Mouse (Mus musculus): ENCODE measurements around the gene Gyg.
"Not testable (repeated sequence)": the region's sequence is repeated elsewhere in the genome, so short reads cannot be mapped to it uniquely, and the experiment has no call there.

Gyg gene

DNA sequence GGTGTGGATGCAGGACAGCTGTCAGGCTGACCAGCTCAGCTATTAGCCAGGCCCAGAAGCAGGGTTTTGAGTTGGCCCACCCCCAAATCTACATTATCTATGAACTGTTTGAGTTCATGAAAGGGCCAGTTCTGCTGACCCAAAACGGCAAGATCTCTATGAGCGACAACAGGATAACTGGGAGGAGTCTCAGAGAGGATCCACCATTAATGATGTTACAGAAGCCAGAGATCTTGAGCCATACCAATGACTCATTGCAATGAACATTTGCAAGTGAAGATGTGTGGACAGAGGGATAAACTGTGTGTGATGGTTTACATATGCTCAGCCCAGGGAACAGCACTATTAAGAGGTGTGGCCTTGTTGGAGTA is 23.8 kb downstream of the Gyg start:
- no peak for DNase-seq (ENCODE audit: low read depth, low spot score)

DNA sequence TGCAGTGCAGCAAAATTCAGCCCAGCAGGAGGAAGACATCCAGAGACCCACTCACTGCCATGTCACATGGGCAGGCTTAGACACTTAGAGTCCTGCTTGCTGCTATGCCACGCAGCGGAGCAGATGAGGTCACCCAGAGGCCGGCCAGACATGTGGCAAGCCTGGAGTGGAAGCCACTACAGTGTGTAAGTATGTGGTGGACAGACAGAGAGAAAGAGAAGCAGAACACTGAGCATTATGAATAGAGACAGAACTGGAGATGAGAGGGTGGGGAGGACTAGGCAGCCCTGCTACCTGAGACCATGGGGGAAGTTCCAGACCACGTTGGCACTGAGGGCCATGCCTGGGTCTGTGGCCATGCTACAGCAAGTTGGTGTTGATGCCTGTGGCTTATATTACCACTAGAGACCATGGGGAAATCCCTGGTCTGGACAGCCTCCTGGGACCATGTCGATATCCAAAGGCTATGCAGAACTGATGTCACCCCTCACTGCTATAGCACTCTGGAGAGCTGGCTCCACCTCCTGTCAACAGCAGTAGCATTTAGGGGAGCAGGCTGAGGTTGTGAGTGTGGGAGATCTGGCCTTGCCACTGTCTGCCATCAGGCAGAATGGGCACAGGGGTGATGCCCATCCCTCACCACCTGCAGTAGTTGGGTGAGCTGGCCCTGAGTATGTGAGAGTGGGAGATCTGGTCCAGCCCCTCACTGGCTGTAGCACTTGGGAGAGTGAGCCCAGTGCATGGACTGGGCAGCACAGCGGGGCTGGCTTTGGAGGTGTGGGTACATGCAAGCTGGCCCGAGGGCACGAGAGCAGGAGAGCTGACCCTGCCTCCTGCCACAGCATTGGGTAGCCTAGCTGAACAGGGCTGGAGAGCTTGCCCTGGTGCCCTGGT is 24.4 kb downstream of the Gyg start:
- no peak for DNase-seq (ENCODE audit: low read depth, low spot score)

DNA sequence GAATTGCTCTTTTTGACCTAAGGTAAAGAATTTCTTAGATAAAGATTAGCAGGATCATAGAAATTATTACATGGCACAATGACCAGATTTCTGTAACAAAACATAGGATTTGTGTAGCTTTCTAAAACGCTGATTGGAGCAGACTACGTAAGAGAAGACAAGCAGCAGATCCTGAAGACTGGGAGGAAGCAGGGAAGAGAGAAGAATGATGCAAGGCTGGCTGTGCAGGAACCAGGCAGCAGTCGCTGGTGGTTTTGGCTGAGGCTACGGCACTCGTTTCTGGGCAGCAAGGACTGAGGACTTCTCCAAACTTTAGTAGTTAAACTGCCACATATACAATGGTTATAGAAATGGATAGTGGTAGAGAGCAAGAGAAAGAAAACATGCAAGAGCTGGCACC is 25.6 kb downstream of the Gyg start:
- DNase-seq (ENCODE audit: low read depth, low spot score): no peak

DNA sequence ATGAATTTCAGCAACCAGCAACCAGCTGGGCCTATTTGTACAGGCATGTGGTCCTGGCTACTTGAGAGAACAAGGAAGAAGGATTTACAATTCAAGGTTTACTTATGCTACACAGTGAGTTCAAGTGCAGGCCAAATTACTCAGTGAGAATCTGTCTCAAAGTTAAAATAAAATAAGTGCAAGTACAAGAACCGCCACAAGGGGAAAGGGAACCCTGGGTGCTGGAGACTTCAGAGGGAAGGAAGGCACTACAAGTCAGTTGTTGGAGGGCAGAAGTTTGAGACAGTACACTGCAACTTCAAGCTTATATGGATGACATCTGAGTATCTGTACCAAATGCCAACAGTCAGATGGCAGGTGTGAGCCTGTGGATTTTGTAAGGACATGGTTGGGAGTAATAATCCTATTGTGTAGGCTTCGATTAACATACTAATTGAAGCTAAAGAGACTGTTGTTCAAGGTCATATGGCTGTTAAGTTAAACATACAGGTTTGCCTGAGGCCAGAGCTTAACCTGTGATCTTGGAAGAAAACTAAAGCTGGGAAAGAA is 28.0 kb downstream of the Gyg start:
- peak; percentile 77 for DNase-seq (ENCODE audit: low read depth, low spot score)

DNA sequence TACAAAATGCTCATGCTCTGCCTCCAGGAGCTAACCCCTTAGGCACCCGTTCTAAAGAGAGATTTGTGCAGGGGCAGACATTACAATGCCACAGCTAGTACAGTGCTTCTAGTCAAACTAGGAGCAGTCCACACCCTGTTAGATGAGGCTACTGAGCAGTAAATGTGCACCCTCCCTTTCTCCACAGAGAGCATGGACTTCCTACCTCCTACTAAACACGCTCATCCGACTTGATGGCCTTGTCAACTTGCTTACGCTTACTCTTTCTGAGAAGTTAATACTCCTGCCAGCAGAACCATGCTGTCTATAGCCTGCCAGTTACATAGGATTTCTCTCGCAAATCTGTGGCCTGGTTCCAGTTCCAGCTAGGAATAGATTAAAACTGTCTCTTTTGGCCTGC is 29.5 kb downstream of the Gyg start:
- DNase-seq (ENCODE audit: low read depth, low spot score): no peak

DNA sequence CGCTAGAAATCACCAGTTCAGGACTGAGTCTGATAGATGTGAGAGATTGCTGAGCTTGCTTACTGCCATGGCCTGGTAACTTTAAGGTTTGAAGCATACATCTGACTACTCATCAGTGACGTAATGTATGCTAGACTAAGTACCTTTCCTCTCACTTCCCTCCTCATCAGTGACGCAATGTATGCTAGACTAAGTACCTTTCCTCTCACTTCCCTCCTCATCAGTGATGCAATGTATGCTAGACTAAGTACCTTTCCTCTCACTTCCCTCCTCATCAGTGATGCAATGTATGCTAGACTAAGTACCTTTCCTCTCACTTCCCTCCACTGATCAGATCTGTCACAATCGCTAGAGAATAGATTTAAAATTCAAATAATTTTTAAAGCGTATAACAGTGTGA is 33.5 kb downstream of the Gyg start:
- not testable (repeated sequence) for DNase-seq (ENCODE audit: low read depth, low spot score)

DNA sequence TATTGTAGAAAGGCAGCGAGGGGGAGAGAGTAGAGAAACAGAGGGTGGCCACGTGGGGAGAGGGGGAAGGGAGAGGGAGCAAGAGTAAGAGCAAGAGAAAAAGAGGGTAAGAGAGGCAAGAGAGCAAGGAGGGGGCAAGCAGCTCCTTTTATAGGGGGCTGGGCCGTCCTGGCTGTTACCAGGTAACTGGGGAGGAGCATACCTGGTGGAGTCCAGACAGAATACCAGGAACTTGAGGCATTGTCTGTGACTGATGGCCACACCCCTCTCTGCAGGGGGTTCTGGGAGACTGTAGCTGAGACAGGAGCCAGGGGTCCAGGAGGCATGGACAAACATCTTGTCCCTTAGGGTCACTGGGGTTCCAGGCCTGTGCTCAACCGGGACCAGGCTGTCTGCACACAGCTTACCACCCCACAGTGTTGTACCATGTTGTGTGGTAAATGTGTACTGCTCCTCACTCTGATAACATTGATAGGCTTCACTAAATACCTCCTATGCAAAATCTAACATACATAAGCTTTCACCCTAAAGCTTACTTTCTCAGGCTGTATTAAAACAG is 35.4 kb downstream of the Gyg start:
- DNase-seq (ENCODE audit: low read depth, low spot score): peak; percentile 75

DNA sequence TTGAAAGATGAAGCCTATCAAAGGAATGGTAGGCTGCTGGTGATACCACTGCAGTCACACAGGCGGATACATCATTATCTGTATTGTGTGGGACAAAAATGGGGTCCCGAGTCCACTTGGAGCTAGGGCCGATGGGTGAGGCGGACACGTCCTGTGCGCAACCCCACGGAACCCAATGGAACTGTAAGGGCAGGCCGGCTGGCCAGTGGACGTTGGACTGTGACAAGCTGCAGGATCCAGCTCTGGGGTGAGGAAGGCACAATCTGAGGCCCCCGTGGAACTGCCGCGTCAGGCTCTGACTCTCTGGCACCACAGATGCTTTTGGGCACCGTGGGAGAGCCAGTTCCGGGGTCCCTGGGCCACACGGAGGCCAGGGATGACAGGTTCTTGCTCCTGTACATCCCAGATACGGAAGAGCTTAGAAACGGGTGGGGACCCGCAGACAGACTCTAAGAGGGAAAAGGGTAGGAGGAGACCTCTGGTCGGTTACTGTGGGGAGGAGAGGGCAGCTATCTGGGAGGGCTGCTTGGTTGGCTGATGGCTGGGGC is 36.0 kb downstream of the Gyg start:
- DNase-seq (ENCODE audit: low read depth, low spot score): no peak

DNA sequence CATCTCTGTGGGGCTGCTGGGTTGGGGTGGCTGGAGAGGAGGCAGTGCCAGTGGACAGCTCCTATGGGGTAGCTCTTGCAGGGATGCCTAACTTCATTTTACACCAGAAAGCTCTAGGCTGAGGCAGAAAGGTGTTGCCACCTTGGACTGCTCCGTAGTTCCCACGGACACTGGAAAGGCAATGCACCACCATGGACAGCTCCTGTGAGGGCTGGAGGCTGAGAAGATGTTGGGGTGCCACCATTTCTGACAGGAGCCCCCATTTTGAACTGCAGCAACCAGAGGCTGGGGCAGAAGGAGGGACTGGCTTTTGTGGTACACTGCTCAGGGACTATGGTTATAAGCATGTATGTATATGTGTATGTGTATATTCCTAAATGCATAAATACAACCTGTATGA is 43.2 kb downstream of the Gyg start:
- no peak for DNase-seq (ENCODE audit: low read depth, low spot score)

DNA sequence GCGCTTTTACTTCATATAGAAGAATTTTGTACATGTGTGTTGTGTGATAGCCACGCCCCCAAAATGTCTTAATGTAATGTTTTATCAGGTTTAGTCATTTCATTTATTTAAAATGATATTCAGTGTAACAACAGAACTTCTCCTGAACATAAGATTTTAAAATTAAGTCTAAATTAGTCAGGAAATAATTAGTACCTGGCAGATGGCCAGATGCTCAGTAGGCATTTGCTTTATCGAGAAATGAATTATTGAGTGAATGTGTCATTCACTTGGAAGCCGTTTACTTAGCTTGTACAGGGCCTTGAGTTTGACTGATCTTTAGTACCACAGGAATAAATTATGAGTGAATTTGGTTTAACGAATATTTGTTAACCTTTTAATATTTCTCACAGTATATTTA is 46.2 kb downstream of the Gyg start:
- no peak for DNase-seq (ENCODE audit: low read depth, low spot score)

DNA sequence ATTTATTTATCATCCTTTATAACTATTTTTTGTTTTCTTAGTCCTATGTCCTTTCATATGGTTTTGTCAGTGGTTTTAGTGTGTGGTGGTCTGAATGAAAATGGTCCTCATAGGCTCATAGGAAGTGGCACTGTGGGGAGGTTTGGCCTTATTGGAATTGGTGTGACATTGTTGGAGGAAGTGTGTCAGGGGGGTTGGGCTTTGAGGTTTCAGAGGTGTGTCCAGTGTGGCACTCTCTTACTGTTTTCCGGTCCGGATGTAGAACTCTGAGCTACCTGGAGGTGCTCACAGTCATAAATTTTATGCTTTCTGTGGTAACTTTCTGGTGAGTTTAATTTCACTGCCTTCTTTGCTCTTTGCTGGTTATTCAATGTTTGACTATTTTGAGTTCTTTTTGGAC is 50.3 kb downstream of the Gyg start:
- DNase-seq (ENCODE audit: low read depth, low spot score): no peak

DNA sequence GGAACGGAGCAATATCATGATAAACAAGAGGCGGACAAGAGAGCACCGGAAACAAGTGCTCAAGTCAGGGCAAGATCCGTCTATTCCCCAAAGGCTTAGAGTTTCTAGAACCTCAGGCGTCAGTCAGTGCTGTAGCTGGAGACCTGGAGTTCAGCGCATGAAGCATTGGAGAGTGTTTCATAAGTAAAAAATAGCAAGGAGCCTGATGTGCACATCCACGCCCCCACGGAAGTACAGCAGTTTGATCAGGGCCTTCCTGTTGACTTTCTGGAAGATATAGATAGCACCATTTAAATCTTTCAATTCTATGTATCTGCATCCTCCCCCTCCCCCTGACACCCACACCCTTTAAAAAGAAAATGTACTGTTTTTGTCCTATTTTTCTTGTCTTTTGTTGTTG is 50.8 kb downstream of the Gyg start:
- no peak for DNase-seq (ENCODE audit: low read depth, low spot score)

DNA sequence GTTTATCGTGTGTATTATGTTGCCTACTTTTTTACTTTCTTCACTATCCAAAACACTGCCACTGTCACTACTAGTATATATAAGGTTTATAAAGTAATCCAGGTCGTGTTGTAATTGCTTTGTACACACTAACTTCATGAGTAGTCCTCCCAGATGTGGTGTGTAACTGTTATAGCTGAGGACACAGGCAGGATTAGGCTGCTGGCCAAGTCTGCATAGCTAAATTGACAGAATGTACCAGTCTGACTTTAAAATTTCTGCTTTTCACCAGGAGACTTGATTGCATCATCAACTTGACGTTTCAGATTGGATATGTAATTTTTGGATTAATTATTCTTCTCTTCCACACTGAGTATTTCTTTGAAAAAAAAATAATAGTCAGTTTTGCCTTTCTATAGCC is 51.3 kb downstream of the Gyg start:
- no peak for DNase-seq (ENCODE audit: low read depth, low spot score)

DNA sequence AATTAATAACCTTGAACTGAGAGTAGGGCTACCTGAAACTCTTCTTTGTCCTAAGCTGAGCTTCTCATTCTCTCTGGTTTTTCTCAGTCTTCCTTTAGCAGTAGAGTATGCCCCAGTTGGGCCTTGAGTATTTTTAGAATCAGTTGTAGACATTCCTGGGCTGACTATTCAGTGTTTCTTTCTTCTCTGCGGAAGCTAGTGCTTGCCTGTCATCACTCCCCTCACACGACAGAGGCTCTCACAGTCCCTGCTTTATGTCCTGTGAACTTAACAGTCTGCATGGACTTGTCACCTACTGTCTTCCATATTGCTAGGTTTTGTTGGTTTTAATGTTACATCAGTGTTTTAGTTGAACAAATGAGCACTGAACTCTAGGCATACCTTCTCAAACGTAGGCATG is 73.0 kb downstream of the Gyg start:
- DNase-seq (ENCODE audit: low read depth, low spot score): no peak

DNA sequence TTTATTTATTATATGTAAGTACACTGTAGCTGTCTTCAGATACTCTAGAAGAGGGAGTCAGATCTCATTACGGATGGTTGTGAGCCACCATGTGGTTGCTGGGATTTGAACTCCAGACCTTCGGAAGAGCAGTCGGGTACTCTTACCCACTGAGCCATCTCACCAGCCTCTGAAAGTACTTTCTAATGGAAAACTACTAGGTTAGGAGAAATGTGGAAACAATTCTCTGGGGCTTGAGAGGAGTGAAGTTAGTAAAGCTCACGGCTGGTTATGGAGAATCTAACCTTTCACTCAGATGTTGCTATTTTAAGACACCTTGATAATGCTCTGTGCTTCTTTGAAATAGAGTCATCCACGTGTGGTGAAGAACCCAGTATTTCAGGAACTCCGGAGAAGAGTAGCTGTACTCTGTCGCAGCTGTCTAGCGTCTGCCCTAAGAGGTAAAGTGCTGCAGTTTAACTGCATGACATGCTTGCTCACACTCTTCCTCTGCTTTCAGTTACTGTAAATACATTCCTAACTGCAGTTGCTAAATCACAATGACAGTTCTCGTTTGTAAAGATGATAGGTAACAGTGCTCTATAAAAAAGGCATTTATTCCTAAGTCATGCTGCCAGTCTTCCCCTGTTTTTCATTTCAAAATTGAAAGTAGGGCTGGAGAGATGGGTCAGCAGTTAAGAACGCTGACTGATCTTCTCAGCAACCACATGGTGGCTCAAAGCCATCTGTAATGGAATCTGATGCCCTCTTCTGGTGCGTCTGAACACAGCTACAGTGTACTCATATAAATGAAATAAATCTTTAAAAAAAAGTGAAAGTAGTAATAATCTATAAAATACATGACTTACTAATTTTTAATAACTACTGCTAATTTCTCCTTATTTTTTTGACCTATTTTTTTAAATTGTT is 78.7 kb downstream of the Gyg start:
- DNase-seq (ENCODE audit: low read depth, low spot score): peak; percentile 12
